Mouse (Mus musculus) CD4-positive, CD25-positive, alpha-beta regulatory T cell (primary cell): ENCODE measurements around the gene Bco2. TPM values are rescaled to one million over a fixed set of nuclear protein-coding genes. Genes with fewer than 3 reads are reported as not detected.

ENCODE experiments used
- polyA plus RNA-seq: library from polyadenylated mRNA; unstranded; fragments of 100-300 nt; shearing (Covaris generic); gene quantifications from one replicate; pipeline ENCODE4 v1.2.1, GENCODE M21; 2017

The Bco2 gene
- 0.68 TPM for polyA plus RNA-seq

DNA sequence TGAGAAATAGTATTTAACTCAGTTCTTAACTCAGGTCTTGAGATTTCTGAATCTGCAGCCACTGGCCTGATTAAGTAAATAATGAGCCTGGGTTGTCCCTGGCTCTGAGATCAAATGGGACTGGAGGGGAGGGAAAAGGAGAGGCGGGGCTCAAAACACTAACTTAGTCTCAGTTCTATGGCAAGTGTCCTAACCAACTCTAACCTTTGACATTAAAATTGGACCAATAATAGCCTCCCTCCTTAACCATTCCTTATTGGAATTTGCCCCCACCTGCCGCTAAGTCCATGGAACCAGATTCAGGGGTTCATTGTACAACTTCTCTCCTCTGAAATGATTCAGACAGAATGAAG is at the start of gene Bco2:
Gene Bco2, minus strand, starts transcription at position 88 of the 353 bp plus-strand sequence.

DNA sequence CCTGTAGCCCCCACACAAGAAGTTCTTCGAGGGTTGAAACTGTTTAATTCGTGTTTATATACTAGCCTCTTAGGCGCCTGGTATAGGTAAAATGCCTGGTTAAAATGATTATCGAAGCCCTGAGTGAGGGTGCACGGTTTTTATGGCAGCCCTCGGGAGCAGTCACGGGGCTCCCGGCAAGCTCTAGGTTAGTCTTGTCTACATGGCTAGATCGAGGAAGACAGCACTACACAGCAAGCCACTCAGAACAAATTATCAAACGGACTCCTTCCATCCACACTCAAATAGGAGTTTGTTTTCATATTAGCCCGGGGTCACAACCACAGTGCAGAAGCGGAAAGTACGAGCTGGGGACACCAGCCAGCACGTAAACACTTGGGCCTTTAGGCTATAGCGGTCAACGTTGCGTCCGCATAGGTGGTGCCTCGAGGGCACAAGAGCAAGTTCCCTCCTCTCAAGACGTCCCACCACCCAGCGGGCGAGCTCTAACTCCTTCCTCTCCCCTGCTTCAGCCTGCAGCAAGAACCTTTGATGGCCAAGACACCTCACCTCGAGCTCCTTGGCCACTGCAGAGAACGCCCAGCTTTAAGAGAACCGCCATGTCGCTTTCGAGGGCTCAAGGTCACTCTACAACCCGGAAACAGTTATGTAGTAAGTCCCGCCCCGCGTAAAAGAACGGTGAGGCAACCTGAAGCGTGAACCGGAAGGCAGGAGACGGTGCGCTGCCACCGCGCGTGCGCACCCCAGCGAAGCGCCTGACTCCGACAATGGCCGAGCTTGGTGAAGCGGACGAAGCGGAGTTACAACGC is 48.4 kb upstream of the Bco2 start, which contains the start of the genes Sdhd and Timm8b:
Gene Sdhd, minus strand, starts transcription at position 624 of the 809 bp plus-strand sequence.
Gene Timm8b, plus strand, starts transcription at position 722 of the 809 bp plus-strand sequence.

GRCm38 (mm10) chr9:50561145-50561917 is 6.3 kb upstream of the Bco2 start, which contains the start of gene Tex12:
Tex12 (minus strand) TSS chr9:50561325.

DNA sequence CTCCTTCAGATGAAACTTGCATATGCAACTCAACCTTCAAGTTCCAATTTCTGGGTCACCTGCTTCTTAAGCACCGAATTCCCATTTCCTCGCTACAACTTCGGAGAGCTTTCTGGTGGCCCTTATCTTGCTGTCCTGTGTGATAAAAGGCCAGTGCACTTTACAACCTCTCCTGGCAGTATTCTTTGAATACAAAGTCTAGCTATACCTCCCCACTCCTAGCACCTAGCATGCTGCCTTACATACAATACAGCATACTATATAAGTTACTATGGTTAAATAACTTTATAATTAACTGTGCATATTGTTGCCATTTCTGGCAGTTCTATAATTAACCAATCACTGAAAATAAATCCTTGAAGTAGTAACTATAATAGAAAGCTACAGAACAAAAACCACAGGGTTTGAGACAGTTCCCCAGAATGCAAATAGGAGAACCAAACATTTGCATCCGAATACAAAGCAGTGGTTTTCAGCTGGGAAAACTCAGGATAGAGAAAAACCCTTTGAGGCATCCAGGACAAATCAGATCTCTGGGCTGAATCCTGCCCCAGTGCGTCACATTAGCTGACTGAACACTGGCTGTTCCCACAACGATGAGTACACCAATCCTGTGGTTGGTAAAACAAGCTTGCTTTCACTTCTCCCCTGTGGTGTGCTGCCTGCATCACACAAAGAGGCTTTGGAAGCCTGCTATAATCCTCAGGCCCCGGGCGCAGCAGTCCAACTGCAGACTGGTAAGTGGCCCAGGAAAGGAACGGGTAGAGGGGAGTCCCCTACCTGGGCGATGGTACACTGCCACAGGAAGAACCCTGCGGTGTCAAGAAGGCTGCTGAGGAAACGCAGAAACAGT is 514 bp downstream of the Bco2 start, which contains the start of gene Il18:
Gene Il18, plus strand, starts transcription at position 587 of the 853 bp plus-strand sequence.

GRCm38 (mm10) chr9:50528293-50528892 is 26.6 kb downstream of the Bco2 start, which contains the start of gene Pts:
Pts (minus strand) TSS chr9:50528724.

DNA sequence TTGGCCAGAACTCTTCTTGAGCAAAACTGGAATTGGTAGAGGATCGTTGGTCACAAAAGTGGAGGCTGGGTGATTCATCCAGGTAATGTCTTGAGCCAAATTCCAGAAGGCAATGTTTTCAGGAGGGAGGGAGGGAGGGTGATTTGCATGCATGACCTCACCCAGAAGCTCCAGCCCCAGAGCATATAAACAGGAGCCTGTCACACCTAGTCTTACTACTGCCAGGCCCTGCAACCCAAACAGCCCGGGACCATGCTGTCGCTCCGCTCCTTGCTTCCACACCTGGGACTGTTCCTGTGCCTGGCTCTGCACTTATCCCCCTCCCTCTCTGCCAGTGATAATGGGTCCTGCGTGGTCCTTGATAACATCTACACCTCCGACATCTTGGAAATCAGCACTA is 60.7 kb downstream of the Bco2 start, which contains the start of gene Plet1:
Gene Plet1, plus strand, starts transcription at position 215 of the 400 bp plus-strand sequence.

Other genes starting within 250 kb of the Bco2 start
- gene Rpl10-ps3, start 210.2 kb downstream of the Bco2 start, polyA plus RNA-seq = 581 TPM
- 0.17 TPM for gene Plet1, start 60.7 kb downstream of the Bco2 start, polyA plus RNA-seq
- 135 TPM for gene Pts, start 26.5 kb downstream of the Bco2 start, polyA plus RNA-seq
- 3.1 TPM for gene Il18, start 354 bp downstream of the Bco2 start, polyA plus RNA-seq
- 0.18 TPM for gene Tex12, start 6.1 kb upstream of the Bco2 start, polyA plus RNA-seq
- 161 TPM for gene Sdhd, start 48.6 kb upstream of the Bco2 start, polyA plus RNA-seq
- gene Timm8b, start 48.7 kb upstream of the Bco2 start, polyA plus RNA-seq = 99.1 TPM
- not detected for gene Pih1d2, start 62.1 kb upstream of the Bco2 start, polyA plus RNA-seq
- 24.1 TPM for gene Nkapd1, start 62.3 kb upstream of the Bco2 start, polyA plus RNA-seq
- gene Dlat, start 104.6 kb upstream of the Bco2 start, polyA plus RNA-seq = 44.4 TPM
- gene Dixdc1, start 184.3 kb upstream of the Bco2 start, polyA plus RNA-seq = 0.26 TPM
- gene 2310030G06Rik, start 191.4 kb upstream of the Bco2 start, polyA plus RNA-seq = not detected
- not detected for gene Cryab, start 196.1 kb upstream of the Bco2 start, polyA plus RNA-seq
- not detected for gene Hspb2, start 197.2 kb upstream of the Bco2 start, polyA plus RNA-seq
- 7.4 TPM for gene Fdxacb1, start 213.1 kb upstream of the Bco2 start, polyA plus RNA-seq
- gene Alg9, start 219.8 kb upstream of the Bco2 start, polyA plus RNA-seq = 25.6 TPM
- gene 1110032A03Rik, start 220.3 kb upstream of the Bco2 start, polyA plus RNA-seq = 16.7 TPM